Mouse (Mus musculus) neural tube, embryonic 12.5 days (tissue): ENCODE results near the gene Kcnmb1. TPM values are rescaled to one million over a fixed set of nuclear protein-coding genes. Genes with fewer than 3 reads are reported as not detected.

Experiments
- ATAC-seq: fragments of 200-750 bp; cut with Nextera tagmentation; 2 replicates; pipeline ENCODE4 v1.8.0; 2017; ENCODE audit warnings: low read depth, mild to moderate bottlenecking, moderate TSS enrichment, moderate library complexity; ENCODE audit not compliant: low FRiP score
- H3K27ac ChIP-seq: fragments of 300-500 bp; sonication (generic); 2 replicates; pipeline ENCODE4 v1.5.1; 2016
- H3K27me3 ChIP-seq: fragments of 300-500 bp; sonication (generic); replicated peaks from 2 replicates; pipeline ENCODE4 v1.6.1; 2016; ENCODE audit warnings: mild to moderate bottlenecking
- H3K36me3 ChIP-seq: fragments of 300-500 bp; sonication (generic); 2 replicates; pipeline ENCODE4 v1.6.1; 2016; ENCODE audit warnings: mild to moderate bottlenecking
- H3K4me1 ChIP-seq: fragments of 300-500 bp; sonication (generic); 2 replicates; pipeline ENCODE4 v1.6.1; 2016
- H3K4me2 ChIP-seq: fragments of 300-500 bp; sonication (generic); replicated peaks from 2 replicates; pipeline ENCODE4 v1.6.1; 2016; ENCODE audit warnings: mild to moderate bottlenecking
- H3K4me3 ChIP-seq: fragments of 300-500 bp; sonication (generic); 2 replicates; pipeline ENCODE4 v1.5.1; 2016
- H3K9ac ChIP-seq: fragments of 300-500 bp; sonication (generic); 2 replicates; pipeline ENCODE4 v1.6.1; 2016; ENCODE audit warnings: mild to moderate bottlenecking
- H3K9me3 ChIP-seq: fragments of 300-500 bp; sonication (generic); 2 replicates; pipeline ENCODE4 v1.6.1; 2016; ENCODE audit warnings: mild to moderate bottlenecking
- WGBS: fragments of 180-500 bp; shearing (Covaris S2); methylation state at CpG from one replicate; pipeline ENCODE4 v1.1.7; 2016; 5-methylcytosine and 5-hydroxymethylcytosine counted together
- polyA plus RNA-seq: library from polyadenylated mRNA; unstranded; fragments of >200 nt; fragmentation: Nextera tagmentation; extraction: Ambion mirVana; gene quantifications from 2 replicates; pipeline ENCODE4 v1.2.1, GENCODE M21; 2016

Kcnmb1 gene
- 0.32 and 0.34 TPM in 2 replicates for polyA plus RNA-seq

DNA sequence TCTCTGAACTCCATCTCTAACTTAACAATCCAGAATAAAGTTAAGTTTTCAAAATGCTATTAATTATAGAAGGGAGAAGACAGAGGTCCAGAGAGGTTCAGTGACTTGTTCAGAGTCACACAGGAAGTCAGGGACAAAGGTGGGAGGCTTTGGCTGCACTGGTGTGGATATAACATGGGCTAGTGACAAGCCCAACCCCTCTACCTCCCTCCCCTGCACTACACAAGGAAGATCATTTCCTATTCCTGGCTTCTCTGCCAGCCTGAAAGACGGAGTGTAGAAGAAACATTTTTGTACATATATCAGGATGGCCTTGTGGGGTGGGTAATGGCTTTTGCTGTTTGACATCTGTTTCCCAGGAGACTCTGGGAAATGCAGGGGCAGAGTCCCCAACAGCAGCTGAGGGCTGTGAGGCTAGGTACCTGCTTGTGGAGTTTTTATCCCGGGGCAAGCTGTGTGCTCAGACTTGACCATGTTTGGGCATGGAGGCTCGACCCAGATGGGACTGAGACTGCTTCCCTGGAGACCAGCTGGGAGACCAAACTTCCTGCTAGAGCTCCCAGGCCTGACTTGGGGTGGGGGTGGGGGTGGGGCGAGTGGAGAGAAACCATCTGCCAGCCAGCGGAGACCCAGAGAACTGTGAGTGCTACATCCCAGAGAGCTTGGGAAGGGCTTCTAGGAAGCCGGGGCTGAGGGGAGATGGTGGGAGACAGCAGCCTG lies at the start of gene Kcnmb1:
Kcnmb1 (plus strand) TSS at position 326 of the 720 bp plus-strand sequence.
- no peaks in the 10 kb centered on the region for H3K9me3 ChIP-seq
- no peak within 1 kb of the TSS for H3K4me3 ChIP-seq
- no peaks in the 10 kb centered on the region for H3K36me3 ChIP-seq
- H3K27ac ChIP-seq: no peak within 1 kb of the TSS
- ATAC-seq: peak; percentile 13; the same call in 1 of the 2 replicates
- no peaks in the 10 kb centered on the region for H3K27me3 ChIP-seq
- no peak within 1 kb of the TSS for H3K9ac ChIP-seq
- peaks cover 6% of the 10 kb centered on the region for H3K4me1 ChIP-seq
- WGBS: 45% methylated on average over 6 of the region's 6 CpGs
- H3K4me2 ChIP-seq: no peak within 1 kb of the TSS

- no peak for ATAC-seq
- H3K27ac ChIP-seq: no peak overlapping the region
- 0 out of 2 replicates have a peak, but pooled peaks cover 6% of the 10 kb centered on the region for H3K4me1 ChIP-seq
- no peaks in the 10 kb centered on the region for H3K27me3 ChIP-seq
- no peak overlapping the region for H3K9ac ChIP-seq
- 88% methylated on average over 7 of the region's 7 CpGs for WGBS
- H3K9me3 ChIP-seq: no peaks in the 10 kb centered on the region
- H3K4me3 ChIP-seq: no peak overlapping the region
- no peaks in the 10 kb centered on the region for H3K36me3 ChIP-seq
- no peak overlapping the region for H3K4me2 ChIP-seq
Measured at GRCm38 (mm10) chr11:33913061-33913460, 49.8 kb upstream of the Kcnmb1 start.

- no peaks in the 10 kb centered on the region for H3K9me3 ChIP-seq
- no peak for ATAC-seq
- no peaks in the 10 kb centered on the region for H3K27me3 ChIP-seq
- H3K27ac ChIP-seq: no peak overlapping the region
- 67% methylated on average over 12 of the region's 12 CpGs for WGBS
- H3K4me2 ChIP-seq: no peak overlapping the region
- no peaks in the 10 kb centered on the region for H3K36me3 ChIP-seq
- no peak overlapping the region for H3K4me3 ChIP-seq
- H3K4me1 ChIP-seq: 0 out of 2 replicates have a peak, but pooled peaks cover 6% of the 10 kb centered on the region
- H3K9ac ChIP-seq: no peak overlapping the region
Measured at GRCm38 (mm10) chr11:33914216-33914615, 48.6 kb upstream of the Kcnmb1 start.

DNA sequence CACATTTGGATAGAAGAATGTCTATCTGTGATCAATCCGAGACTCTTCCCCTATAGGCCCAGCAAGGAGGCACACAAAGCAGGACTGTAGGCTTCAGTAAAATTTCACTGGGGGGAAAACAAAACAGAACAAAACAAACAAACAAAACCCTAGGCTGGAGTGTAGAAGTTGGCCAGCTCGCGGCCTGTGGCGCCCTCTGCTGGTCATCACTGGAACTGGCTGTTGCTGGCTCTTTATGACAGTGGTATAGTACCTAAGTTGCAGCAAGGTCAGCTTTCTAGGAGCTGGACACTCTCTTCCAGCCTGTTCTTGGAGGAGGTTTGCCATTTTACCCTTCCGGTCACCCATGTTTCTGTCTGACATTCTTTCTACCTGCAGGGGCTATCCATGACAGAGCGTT lies 45.2 kb upstream of the Kcnmb1 start:
- 22% methylated on average over 6 of the region's 6 CpGs for WGBS

GRCm38 (mm10) chr11:33918424-33918823 lies 44.4 kb upstream of the Kcnmb1 start:
- Histone ChIP-seq H3K9me3 (no peaks in the 10 kb centered on the region), H3K4me3 (no peak overlapping the region), H3K4me1 (peaks cover 4% of the 10 kb centered on the region; the same call in 1 of the 2 replicates), H3K9ac (no peak overlapping the region), H3K4me2 (no peak overlapping the region), H3K27ac (no peak overlapping the region), H3K36me3 (no peaks in the 10 kb centered on the region), H3K27me3 (no peaks in the 10 kb centered on the region)
- 36% methylated on average over 2 of the region's 2 CpGs for WGBS
- no peak for ATAC-seq

More for the DNA sequence above, 45.2 kb upstream of the Kcnmb1 start:
- H3K4me2 ChIP-seq: no peak overlapping the region
- H3K9me3 ChIP-seq: no peaks in the 10 kb centered on the region
- no peak overlapping the region for H3K4me3 ChIP-seq
- no peaks in the 10 kb centered on the region for H3K27me3 ChIP-seq
- ATAC-seq: peak; percentile 74
- H3K27ac ChIP-seq: no peak overlapping the region
- H3K9ac ChIP-seq: no peak overlapping the region
- H3K4me1 ChIP-seq: peaks cover 4% of the 10 kb centered on the region; the same call in 1 of the 2 replicates
- no peaks in the 10 kb centered on the region for H3K36me3 ChIP-seq

GRCm38 (mm10) chr11:33919826-33920225 lies 43.0 kb upstream of the Kcnmb1 start:
- Histone ChIP-seq H3K4me2 (no peak overlapping the region), H3K36me3 (no peaks in the 10 kb centered on the region), H3K4me3 (no peak overlapping the region), H3K9ac (no peak overlapping the region), H3K27ac (no peak overlapping the region), H3K4me1 (peaks cover 4% of the 10 kb centered on the region; the same call in 1 of the 2 replicates), H3K27me3 (no peaks in the 10 kb centered on the region), H3K9me3 (no peaks in the 10 kb centered on the region)
- 75% methylated on average over 7 of the region's 7 CpGs for WGBS
- ATAC-seq: no peak

GRCm38 (mm10) chr11:33921451-33921850 lies 41.4 kb upstream of the Kcnmb1 start:
- H3K4me3 ChIP-seq: no peak overlapping the region
- H3K9me3 ChIP-seq: no peaks in the 10 kb centered on the region
- H3K27me3 ChIP-seq: peaks cover 2% of the 10 kb centered on the region; the same call in 1 of the 2 replicates
- H3K9ac ChIP-seq: no peak overlapping the region
- H3K36me3 ChIP-seq: no peaks in the 10 kb centered on the region
- WGBS: 67% methylated on average over 13 of the region's 13 CpGs
- ATAC-seq: no peak
- H3K4me1 ChIP-seq: peaks cover 6% of the 10 kb centered on the region; the same call in 1 of the 2 replicates
- H3K4me2 ChIP-seq: no peak overlapping the region
- H3K27ac ChIP-seq: no peak overlapping the region

- Histone ChIP-seq H3K27ac (no peak overlapping the region), H3K27me3 (peaks cover 7% of the 10 kb centered on the region; the same call in 1 of the 2 replicates), H3K36me3 (no peaks in the 10 kb centered on the region), H3K9ac (no peak overlapping the region), H3K4me2 (no peak overlapping the region), H3K9me3 (no peaks in the 10 kb centered on the region), H3K4me1 (peaks cover 6% of the 10 kb centered on the region; the same call in 1 of the 2 replicates), H3K4me3 (no peak overlapping the region)
- no peak for ATAC-seq
- 78% methylated on average over 3 of the region's 3 CpGs for WGBS
Measured at GRCm38 (mm10) chr11:33923031-33923430, 39.8 kb upstream of the Kcnmb1 start.

- no peak for ATAC-seq
- Histone ChIP-seq H3K27ac (no peak overlapping the region), H3K4me3 (no peak overlapping the region), H3K4me1 (peaks cover 6% of the 10 kb centered on the region; the same call in 1 of the 2 replicates), H3K27me3 (peaks cover 7% of the 10 kb centered on the region; the same call in 1 of the 2 replicates), H3K4me2 (no peak overlapping the region), H3K9ac (no peak overlapping the region), H3K9me3 (no peaks in the 10 kb centered on the region), H3K36me3 (no peaks in the 10 kb centered on the region)
- WGBS: 79% methylated on average over 8 of the region's 8 CpGs
Measured at GRCm38 (mm10) chr11:33925778-33926177, 37.0 kb upstream of the Kcnmb1 start.

GRCm38 (mm10) chr11:33926551-33926950 lies 36.3 kb upstream of the Kcnmb1 start:
- peaks cover 7% of the 10 kb centered on the region; the same call in 1 of the 2 replicates for H3K27me3 ChIP-seq
- H3K4me3 ChIP-seq: no peak overlapping the region
- no peak overlapping the region for H3K9ac ChIP-seq
- peaks cover 3% of the 10 kb centered on the region; the same call in 1 of the 2 replicates for H3K4me1 ChIP-seq
- H3K4me2 ChIP-seq: no peak overlapping the region
- ATAC-seq: no peak
- 71% methylated on average over 2 of the region's 2 CpGs for WGBS
- H3K36me3 ChIP-seq: no peaks in the 10 kb centered on the region
- no peaks in the 10 kb centered on the region for H3K9me3 ChIP-seq
- no peak overlapping the region for H3K27ac ChIP-seq

- Histone ChIP-seq H3K27ac (no peak overlapping the region), H3K36me3 (no peaks in the 10 kb centered on the region), H3K27me3 (peaks cover 7% of the 10 kb centered on the region; the same call in 1 of the 2 replicates), H3K4me1 (peaks cover 5% of the 10 kb centered on the region; the same call in 1 of the 2 replicates), H3K4me3 (no peak overlapping the region), H3K4me2 (no peak overlapping the region), H3K9ac (no peak overlapping the region), H3K9me3 (no peaks in the 10 kb centered on the region)
- ATAC-seq: no peak
- WGBS: 75% methylated on average over 6 of the region's 6 CpGs
Measured at GRCm38 (mm10) chr11:33927321-33927720, 35.5 kb upstream of the Kcnmb1 start.

- Histone ChIP-seq H3K4me3 (no peak overlapping the region), H3K9ac (no peak overlapping the region), H3K4me2 (no peak overlapping the region), H3K27me3 (peaks cover 7% of the 10 kb centered on the region; the same call in 1 of the 2 replicates), H3K4me1 (peaks cover 5% of the 10 kb centered on the region; the same call in 1 of the 2 replicates), H3K27ac (no peak overlapping the region), H3K9me3 (no peaks in the 10 kb centered on the region), H3K36me3 (no peaks in the 10 kb centered on the region)
- no peak for ATAC-seq
- 84% methylated on average over 4 of the region's 4 CpGs for WGBS
Measured at GRCm38 (mm10) chr11:33927836-33928235, 35.0 kb upstream of the Kcnmb1 start.
